Mouse (Mus musculus): ENCODE measurements around the gene Naaa. TPM values are rescaled to one million over a fixed set of nuclear protein-coding genes. Genes with fewer than 3 reads are reported as not detected.

Naaa gene
- total and polyA plus RNA-seq, 3 experiments, result 14.5 to 16.2 (median 15.4) TPM

DNA sequence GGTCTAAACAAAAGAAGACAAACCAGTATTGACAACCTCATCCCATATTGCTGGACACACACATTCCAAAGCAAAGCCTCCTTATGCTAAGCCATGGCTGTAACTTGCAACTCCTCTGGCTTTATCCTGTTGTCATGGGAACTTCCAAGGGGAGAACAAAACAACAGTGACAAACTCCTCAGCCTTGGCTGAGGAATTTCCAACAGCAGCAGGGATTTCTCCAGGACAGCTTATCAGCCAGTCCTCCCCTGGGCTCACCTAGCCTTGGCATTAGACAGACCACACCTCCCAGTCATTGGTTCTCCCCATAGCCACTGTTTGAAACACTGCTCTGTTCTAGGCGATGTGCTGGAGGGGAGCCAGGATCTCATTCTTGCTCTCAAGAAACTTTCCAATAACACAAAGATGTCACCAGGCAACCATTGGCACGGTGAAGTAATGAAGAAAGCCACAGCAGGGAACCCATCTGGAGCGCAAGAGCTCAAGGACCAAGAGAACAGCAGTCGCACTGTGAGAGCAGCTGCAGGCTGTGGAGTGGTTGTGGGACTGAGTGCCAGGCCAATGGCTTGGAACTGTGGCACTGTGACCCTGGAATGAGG lies 14.1 kb downstream of the Naaa start:
- in situ Hi-C loops (cut with MboI; ENCODE audit: low pct_ligation_motif_present, low pct_unique_long_range_greater_than_20kb, low sequenced_read_pairs) (no loop called here), dilution Hi-C loops (cut with MboI; ENCODE audit: extremely low pct_ligation_motif_present, extremely low pct_unique_long_range_greater_than_20kb, low sequenced_read_pairs) (no loop called here)
- no peak for DNase-seq (ENCODE audit: extremely low read depth)
- Histone ChIP-seq H3K36me3 (replicated peaks in 1 of 2; ENCODE audit: control insufficient read depth in 1 of 2, insufficient read depth in 1 of 2, low read length in 1 of 2) (peaks cover 18 to 61% of the 10 kb centered on the region in 2 experiments), H3K4me3 (replicated peaks in 1 of 3; ENCODE audit: low read depth in 2 of 3, low read length in 2 of 3, poor library complexity in 1 of 3) (no peak overlapping the region), H3K27me3 (replicated peaks) (no peaks in the 10 kb centered on the region), H3K4me2 (ENCODE audit: insufficient read depth, low read depth, poor library complexity, severe bottlenecking) (no peak overlapping the region), H3K9me3 (replicated peaks; ENCODE audit: low read length) (no peaks in the 10 kb centered on the region), H3K9ac (ENCODE audit: insufficient read depth, low read depth) (no peak overlapping the region), H3K79me2 (replicated peaks; ENCODE audit: control insufficient read depth, extremely low read depth, insufficient read depth, poor library complexity, severe bottlenecking) (no peaks in the 10 kb centered on the region), H3K27ac (ENCODE audit: insufficient read depth, low read depth) (no peak overlapping the region), H3K4me1 (ENCODE audit: control insufficient read depth in 1 of 2, insufficient read depth in 2 of 2) (peaks cover 5 to 6% of the 10 kb centered on the region in 2 experiments; a peak in 3 of 4 replicates)
- TF ChIP-seq KAT2A (IDR thresholded peaks at IDR 0.05; ENCODE audit: insufficient replicate concordance, low read length), result no peak
- no peak for TF ChIP-seq MYC (IDR thresholded peaks at IDR 0.05; ENCODE audit: low read depth, low read length)
- no peak for TF ChIP-seq USF2 (conservative IDR thresholded peaks at IDR 0.05; ENCODE audit: low read depth, low read length)
- TF ChIP-seq ZKSCAN1 (IDR thresholded peaks at IDR 0.05; ENCODE audit: borderline replicate concordance, low read depth, low read length), result no peak
- TF ChIP-seq ZC3H11A (IDR thresholded peaks at IDR 0.05; ENCODE audit: low read depth, low read length), result no peak
- TF ChIP-seq NELFE (IDR thresholded peaks at IDR 0.05; ENCODE audit: low read depth, low read length), result no peak
- no peak for TF ChIP-seq SIN3A (IDR thresholded peaks at IDR 0.05; ENCODE audit: low read length)
- TF ChIP-seq ZMIZ1 (IDR thresholded peaks at IDR 0.05; ENCODE audit: low read depth, low read length), result no peak
- no peak for TF ChIP-seq TCF12 (IDR thresholded peaks at IDR 0.05; ENCODE audit: low read depth, low read length)
- TF ChIP-seq MEF2A (IDR thresholded peaks at IDR 0.05; ENCODE audit: borderline replicate concordance, low read depth, low read length), result no peak

DNA sequence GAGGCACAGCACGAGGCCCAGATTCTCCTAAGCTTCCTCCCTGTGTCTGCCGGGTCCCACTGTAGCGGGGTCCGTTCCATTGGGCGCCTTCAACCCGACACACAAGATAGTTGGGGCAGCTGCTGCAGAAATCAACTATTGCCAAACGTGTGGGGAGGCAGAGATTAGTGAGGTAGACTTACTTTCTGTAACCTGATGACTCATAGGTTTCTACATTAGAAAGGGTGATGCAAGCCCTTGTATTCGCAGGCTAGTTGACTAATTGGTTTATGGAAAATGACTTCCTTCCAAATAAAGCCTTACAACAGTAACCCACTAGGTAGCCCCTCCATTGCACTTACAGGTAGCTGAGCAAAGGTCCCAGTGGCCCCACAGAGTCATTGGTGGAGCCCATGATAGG lies 15.3 kb downstream of the Naaa start:
- no peaks in the 10 kb centered on the region for H3K9me3 ChIP-seq (replicated peaks; ENCODE audit: low read length)
- no peaks in the 10 kb centered on the region for H3K79me2 ChIP-seq (replicated peaks; ENCODE audit: control insufficient read depth, extremely low read depth, insufficient read depth, poor library complexity, severe bottlenecking)
- no peak overlapping the region for H3K9ac ChIP-seq (ENCODE audit: insufficient read depth, low read depth)
- in situ Hi-C loops (cut with MboI; ENCODE audit: low pct_ligation_motif_present, low pct_unique_long_range_greater_than_20kb, low sequenced_read_pairs), result no loop called here
- H3K36me3 ChIP-seq (replicated peaks in 1 of 2; ENCODE audit: control insufficient read depth in 1 of 2, insufficient read depth in 1 of 2, low read length in 1 of 2), result peaks cover 22 to 64% of the 10 kb centered on the region in 2 experiments
- dilution Hi-C loops (cut with MboI; ENCODE audit: extremely low pct_ligation_motif_present, extremely low pct_unique_long_range_greater_than_20kb, low sequenced_read_pairs), result no loop called here
- no peak for TF ChIP-seq SMC3 (IDR thresholded peaks at IDR 0.05; ENCODE audit: low read depth, low read length)
- no peak for TF ChIP-seq EP300 (IDR thresholded peaks at IDR 0.05; ENCODE audit: low read length)
- TF ChIP-seq GABPA (IDR thresholded peaks at IDR 0.05; ENCODE audit: insufficient replicate concordance, low read depth, low read length), result no peak
- no peak for TF ChIP-seq MEF2A (IDR thresholded peaks at IDR 0.05; ENCODE audit: borderline replicate concordance, low read depth, low read length)
- TF ChIP-seq ZMIZ1 (IDR thresholded peaks at IDR 0.05; ENCODE audit: low read depth, low read length), result no peak
- TF ChIP-seq TBP (conservative IDR thresholded peaks at IDR 0.05; ENCODE audit: low read depth, low read length), result no peak
- TF ChIP-seq RAD21 (IDR thresholded peaks at IDR 0.05; ENCODE audit: low read depth, low read length), result no peak
- TF ChIP-seq USF1 (IDR thresholded peaks at IDR 0.05; ENCODE audit: low read depth, low read length), result no peak
- no peak for TF ChIP-seq POLR2AphosphoS2 (IDR thresholded peaks at IDR 0.05; ENCODE audit: low read depth, low read length)
- TF ChIP-seq BHLHE40 (IDR thresholded peaks at IDR 0.05; ENCODE audit: low read depth, low read length), result no peak
- DNase-seq (ENCODE audit: extremely low read depth), result no peak
- no peak overlapping the region for H3K27ac ChIP-seq (ENCODE audit: insufficient read depth, low read depth)
- H3K4me3 ChIP-seq (replicated peaks in 1 of 3; ENCODE audit: low read depth in 2 of 3, low read length in 2 of 3, poor library complexity in 1 of 3), result no peak overlapping the region
- H3K4me1 ChIP-seq (ENCODE audit: control insufficient read depth in 1 of 2, insufficient read depth in 2 of 2), result peaks cover 5 to 6% of the 10 kb centered on the region in 2 experiments; a peak in 3 of 4 replicates
- no peaks in the 10 kb centered on the region for H3K27me3 ChIP-seq (replicated peaks)
- H3K4me2 ChIP-seq (ENCODE audit: insufficient read depth, low read depth, poor library complexity, severe bottlenecking), result no peak overlapping the region

All from CH12.LX (cell line).